Mouse (Mus musculus): ENCODE measurements at regions not wholly inside any gene's neighbourhood (a gene's known extent, or its start where the extent isn't known, plus 50 kb on each side); places are given as distances from the start of the nearest gene placed in this dataset.

- Histone ChIP-seq H3K9me3 (ENCODE audit: control insufficient read depth, low read length) (no peaks in the 10 kb centered on the region), H3K9ac (ENCODE audit: low read depth, low read length) (no peak overlapping the region), H3K27ac (ENCODE audit: low read depth, low read length) (no peak overlapping the region), H3K4me2 (replicated peaks; ENCODE audit: low read depth, low read length) (no peak overlapping the region), H3K4me1 (replicated peaks; ENCODE audit: control insufficient read depth, insufficient read depth, low read length) (no peaks in the 10 kb centered on the region), H3K27me3 (ENCODE audit: control insufficient read depth, insufficient read depth, low read length) (no peaks in the 10 kb centered on the region), H3K36me3 (ENCODE audit: control insufficient read depth, insufficient read depth, low read length) (no peaks in the 10 kb centered on the region), H3K4me3 (ENCODE audit: low read depth, low read length) (no peak overlapping the region)
- WGBS = 66% methylated on average over 2 of the region's 2 CpGs
- DNase-seq (ENCODE audit: low spot score) (no peak), ATAC-seq (ENCODE audit: low FRiP score) (no peak)
These were observed 182.8 kb upstream of the Tsc22d2 start for GRCm38 (mm10) chr3:58231746-58232145.

DNA sequence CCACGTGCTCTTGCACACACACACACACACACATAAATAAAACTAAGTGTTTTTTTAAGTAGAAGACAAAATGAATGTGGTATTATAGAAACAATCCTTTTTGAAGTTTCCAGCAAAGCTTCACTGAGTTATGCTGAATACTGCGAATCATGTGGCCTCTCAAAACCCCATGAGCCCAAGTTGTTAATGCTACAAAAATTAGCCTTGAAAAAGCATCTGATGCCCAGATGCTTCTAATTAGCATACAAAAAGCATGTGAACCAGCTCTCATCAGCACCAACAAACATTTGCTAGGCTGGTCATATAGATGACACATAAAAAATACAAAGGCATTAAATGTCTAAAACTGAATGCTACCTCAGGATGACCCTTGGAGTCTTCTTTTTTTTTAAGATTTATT, 181.2 kb upstream of the Tsc22d2 start:
- DNase-seq (ENCODE audit: low spot score) (no peak), ATAC-seq (ENCODE audit: low FRiP score) (no peak)
- Histone ChIP-seq H3K27ac (ENCODE audit: low read depth, low read length) (no peak overlapping the region), H3K4me3 (ENCODE audit: low read depth, low read length) (no peak overlapping the region), H3K4me2 (replicated peaks; ENCODE audit: low read depth, low read length) (no peak overlapping the region), H3K36me3 (ENCODE audit: control insufficient read depth, insufficient read depth, low read length) (no peaks in the 10 kb centered on the region), H3K27me3 (ENCODE audit: control insufficient read depth, insufficient read depth, low read length) (no peaks in the 10 kb centered on the region), H3K4me1 (replicated peaks; ENCODE audit: control insufficient read depth, insufficient read depth, low read length) (no peaks in the 10 kb centered on the region), H3K9ac (ENCODE audit: low read depth, low read length) (no peak overlapping the region), H3K9me3 (ENCODE audit: control insufficient read depth, low read length) (no peaks in the 10 kb centered on the region)
- 85% methylated on average over 2 of the region's 2 CpGs for WGBS

DNA sequence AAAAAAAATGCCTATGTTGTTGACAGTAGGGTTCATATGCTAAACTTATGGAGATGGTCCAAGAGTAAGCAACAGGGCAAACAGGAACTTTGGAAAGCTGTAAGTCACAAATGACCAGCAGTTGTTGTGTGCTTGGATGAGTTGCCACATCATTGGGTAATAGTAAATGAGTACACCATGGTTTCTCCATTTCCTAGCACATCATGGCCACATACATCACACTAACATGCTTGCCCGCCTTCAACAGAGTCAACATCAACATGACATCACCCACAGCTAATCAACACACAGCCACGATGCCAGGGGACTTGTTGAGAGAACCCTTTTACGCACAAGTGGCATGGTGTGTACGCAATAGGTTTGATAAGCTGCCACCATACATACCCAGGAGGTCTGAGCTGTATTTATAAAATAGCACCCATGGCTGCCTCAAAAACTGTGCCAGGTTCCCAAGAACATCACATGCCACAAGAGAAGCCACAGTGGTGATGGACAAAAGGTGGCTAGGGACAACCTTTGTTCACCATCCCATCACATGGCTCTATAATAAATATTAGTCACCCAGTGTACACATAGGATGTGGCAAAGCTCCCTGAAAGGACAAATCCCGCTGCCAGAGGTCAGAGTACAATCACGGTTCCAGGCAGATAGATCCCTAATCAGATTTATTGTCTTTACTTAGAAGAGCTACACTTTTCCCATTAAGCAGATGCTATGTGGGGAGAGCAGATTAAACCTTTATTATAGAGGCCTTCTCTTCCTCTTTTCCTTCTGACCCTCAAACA, 179.5 kb upstream of the Tsc22d2 start:
- Histone ChIP-seq H3K4me1 (replicated peaks; ENCODE audit: control insufficient read depth, insufficient read depth, low read length) (no peaks in the 10 kb centered on the region), H3K4me3 (ENCODE audit: low read depth, low read length) (no peak overlapping the region), H3K4me2 (replicated peaks; ENCODE audit: low read depth, low read length) (no peak overlapping the region), H3K9ac (ENCODE audit: low read depth, low read length) (no peak overlapping the region), H3K27ac (ENCODE audit: low read depth, low read length) (no peak overlapping the region), H3K36me3 (ENCODE audit: control insufficient read depth, insufficient read depth, low read length) (no peaks in the 10 kb centered on the region), H3K9me3 (ENCODE audit: control insufficient read depth, low read length) (no peaks in the 10 kb centered on the region), H3K27me3 (ENCODE audit: control insufficient read depth, insufficient read depth, low read length) (no peaks in the 10 kb centered on the region)
- ATAC-seq (ENCODE audit: low FRiP score) = no peak
- DNase-seq (ENCODE audit: low spot score) = no peak
- WGBS = 89% methylated on average over 6 of the region's 6 CpGs

DNA sequence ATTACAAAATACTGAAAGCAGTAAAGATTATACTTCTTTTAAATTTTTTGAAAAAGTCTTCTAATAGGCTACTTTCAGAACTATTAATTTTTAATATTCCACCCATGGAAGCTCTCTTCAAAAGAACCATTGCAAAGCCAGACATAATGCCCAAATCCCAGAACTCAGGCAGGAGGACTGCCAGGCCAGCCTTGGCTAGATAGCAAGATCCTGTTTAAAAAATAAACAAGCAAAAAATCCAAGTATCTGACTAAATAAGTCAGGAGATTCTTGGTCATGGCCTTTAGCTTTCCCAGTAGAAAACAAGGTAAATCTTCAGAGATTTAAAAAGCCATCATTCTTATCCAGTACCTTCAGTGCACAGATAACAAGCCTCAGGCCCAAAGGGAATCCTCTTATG, 176.4 kb upstream of the Tsc22d2 start:
- DNase-seq (ENCODE audit: low spot score) = no peak
- no peaks in the 10 kb centered on the region for H3K9me3 ChIP-seq (ENCODE audit: control insufficient read depth, low read length)
- H3K27me3 ChIP-seq (ENCODE audit: control insufficient read depth, insufficient read depth, low read length) = no peaks in the 10 kb centered on the region
- ATAC-seq (ENCODE audit: low FRiP score) = no peak
- no peak overlapping the region for H3K4me2 ChIP-seq (replicated peaks; ENCODE audit: low read depth, low read length)
- no peak overlapping the region for H3K4me3 ChIP-seq (ENCODE audit: low read depth, low read length)
- H3K27ac ChIP-seq (ENCODE audit: low read depth, low read length) = no peak overlapping the region
- H3K36me3 ChIP-seq (ENCODE audit: control insufficient read depth, insufficient read depth, low read length) = no peaks in the 10 kb centered on the region
- H3K4me1 ChIP-seq (replicated peaks; ENCODE audit: control insufficient read depth, insufficient read depth, low read length) = no peaks in the 10 kb centered on the region
- no peak overlapping the region for H3K9ac ChIP-seq (ENCODE audit: low read depth, low read length)

- Histone ChIP-seq H3K4me3 (ENCODE audit: low read depth, low read length) (no peak overlapping the region), H3K36me3 (ENCODE audit: control insufficient read depth, insufficient read depth, low read length) (no peaks in the 10 kb centered on the region), H3K4me2 (replicated peaks; ENCODE audit: low read depth, low read length) (no peak overlapping the region), H3K9me3 (ENCODE audit: control insufficient read depth, low read length) (no peaks in the 10 kb centered on the region), H3K27me3 (ENCODE audit: control insufficient read depth, insufficient read depth, low read length) (no peaks in the 10 kb centered on the region), H3K9ac (ENCODE audit: low read depth, low read length) (no peak overlapping the region), H3K27ac (ENCODE audit: low read depth, low read length) (no peak overlapping the region), H3K4me1 (replicated peaks; ENCODE audit: control insufficient read depth, insufficient read depth, low read length) (no peaks in the 10 kb centered on the region)
- WGBS = 76% methylated on average over 4 of the region's 4 CpGs
- ATAC-seq (ENCODE audit: low FRiP score) (no peak), DNase-seq (ENCODE audit: low spot score) (no peak)
These were observed 173.7 kb upstream of the Tsc22d2 start for GRCm38 (mm10) chr3:58240775-58241174.

DNA sequence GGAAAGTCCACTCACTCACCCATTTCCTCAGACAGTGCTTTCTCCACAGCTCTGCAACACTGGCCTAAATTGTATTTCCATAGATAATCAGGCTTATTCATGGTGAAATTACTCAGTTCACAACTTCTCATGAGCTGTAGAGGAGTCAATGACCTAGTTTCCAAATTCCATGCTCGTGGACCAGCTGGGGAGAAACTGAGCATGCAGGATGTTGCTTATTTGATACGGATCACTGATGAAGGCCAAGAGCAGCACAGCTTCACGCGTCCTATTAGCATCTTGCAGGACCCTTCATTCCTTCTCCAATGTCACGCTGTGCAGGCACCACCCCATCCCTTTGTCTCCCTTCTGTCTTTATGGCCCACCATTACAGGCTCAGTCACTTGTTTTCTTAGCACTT, 169.2 kb upstream of the Tsc22d2 start:
- WGBS = 7% methylated on average over 5 of the region's 5 CpGs
- Histone ChIP-seq H3K27me3 (ENCODE audit: control insufficient read depth, insufficient read depth, low read length) (no peaks in the 10 kb centered on the region), H3K4me1 (replicated peaks; ENCODE audit: control insufficient read depth, insufficient read depth, low read length) (no peaks in the 10 kb centered on the region), H3K4me3 (ENCODE audit: low read depth, low read length) (no peak overlapping the region), H3K36me3 (ENCODE audit: control insufficient read depth, insufficient read depth, low read length) (no peaks in the 10 kb centered on the region), H3K9ac (ENCODE audit: low read depth, low read length) (no peak overlapping the region), H3K4me2 (replicated peaks; ENCODE audit: low read depth, low read length) (no peak overlapping the region), H3K27ac (ENCODE audit: low read depth, low read length) (no peak overlapping the region), H3K9me3 (ENCODE audit: control insufficient read depth, low read length) (no peaks in the 10 kb centered on the region)
- DNase-seq (ENCODE audit: low spot score) (peak; percentile 17), ATAC-seq (ENCODE audit: low FRiP score) (peak; percentile 78)

- H3K36me3 ChIP-seq (ENCODE audit: control insufficient read depth, insufficient read depth, low read length) = no peaks in the 10 kb centered on the region
- DNase-seq (ENCODE audit: low spot score) (no peak), ATAC-seq (ENCODE audit: low FRiP score) (no peak)
- WGBS = 91% methylated on average over 2 of the region's 2 CpGs
- H3K9ac ChIP-seq (ENCODE audit: low read depth, low read length) = no peak overlapping the region
- no peaks in the 10 kb centered on the region for H3K27me3 ChIP-seq (ENCODE audit: control insufficient read depth, insufficient read depth, low read length)
- H3K4me2 ChIP-seq (replicated peaks; ENCODE audit: low read depth, low read length) = no peak overlapping the region
- no peaks in the 10 kb centered on the region for H3K4me1 ChIP-seq (replicated peaks; ENCODE audit: control insufficient read depth, insufficient read depth, low read length)
- no peak overlapping the region for H3K4me3 ChIP-seq (ENCODE audit: low read depth, low read length)
- no peaks in the 10 kb centered on the region for H3K9me3 ChIP-seq (ENCODE audit: control insufficient read depth, low read length)
- H3K27ac ChIP-seq (ENCODE audit: low read depth, low read length) = no peak overlapping the region
These were observed 166.5 kb upstream of the Tsc22d2 start for GRCm38 (mm10) chr3:58247989-58248388.

DNA sequence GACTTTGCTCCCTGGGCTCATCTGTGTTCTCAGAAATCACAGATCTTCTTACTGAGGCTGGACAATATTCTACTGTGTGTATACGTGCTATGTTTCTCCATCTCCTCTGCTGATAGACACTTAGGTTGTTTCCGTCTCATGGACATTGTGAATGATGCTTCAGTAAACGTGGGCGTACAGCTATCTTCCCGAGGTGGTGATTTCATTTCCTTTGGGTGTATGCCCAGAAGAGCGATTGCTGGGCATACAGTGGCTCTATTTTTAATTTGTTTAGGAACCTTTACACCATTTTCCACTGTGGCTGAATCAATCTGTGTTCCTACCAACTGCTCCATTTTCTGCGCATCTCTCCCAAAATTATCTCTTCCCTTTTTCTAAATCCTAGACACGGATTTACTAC, 160.6 kb upstream of the Tsc22d2 start:
- 86% methylated on average over 8 of the region's 8 CpGs for WGBS

DNA sequence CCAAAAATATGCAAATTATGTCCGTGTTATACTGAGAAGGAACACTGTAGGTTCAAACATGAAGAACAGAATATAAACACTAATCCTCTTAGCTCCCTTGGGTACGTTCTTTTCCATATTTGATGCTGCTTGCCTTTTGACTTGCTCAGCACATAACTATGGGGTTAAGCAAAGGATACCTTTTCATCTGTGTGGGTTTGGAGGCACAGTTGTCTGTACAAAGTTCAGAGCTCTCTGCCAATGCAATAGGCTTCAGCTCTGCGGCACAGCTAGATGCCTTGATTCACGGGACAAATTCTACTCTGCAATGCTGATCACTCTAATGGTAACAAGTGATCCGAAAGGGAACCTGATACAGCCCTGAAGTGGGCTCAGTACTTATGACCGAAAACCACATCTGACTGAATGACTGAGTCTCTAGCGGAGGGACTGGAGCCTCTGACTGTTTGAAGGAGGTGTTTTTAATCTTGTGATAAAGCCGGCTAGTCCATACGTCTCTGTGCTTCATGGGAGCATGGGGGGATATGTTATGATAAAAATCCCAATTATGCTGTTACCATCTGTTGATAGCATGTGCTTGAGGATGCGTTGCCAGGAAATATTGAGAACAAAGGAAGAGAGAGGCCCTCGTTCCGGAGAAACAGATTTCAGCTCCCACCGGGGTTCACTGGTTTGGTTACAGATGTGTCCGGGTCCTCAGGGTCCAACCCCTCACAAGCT, 146.7 kb upstream of the Tsc22d2 start:
- DNase-seq (ENCODE audit: low spot score) (no peak), ATAC-seq (ENCODE audit: low FRiP score) (no peak)
- Histone ChIP-seq H3K4me3 (ENCODE audit: low read depth, low read length) (no peak overlapping the region), H3K27me3 (ENCODE audit: control insufficient read depth, insufficient read depth, low read length) (no peaks in the 10 kb centered on the region), H3K9ac (ENCODE audit: low read depth, low read length) (no peak overlapping the region), H3K36me3 (ENCODE audit: control insufficient read depth, insufficient read depth, low read length) (no peaks in the 10 kb centered on the region), H3K9me3 (ENCODE audit: control insufficient read depth, low read length) (no peaks in the 10 kb centered on the region), H3K27ac (ENCODE audit: low read depth, low read length) (no peak overlapping the region), H3K4me1 (replicated peaks; ENCODE audit: control insufficient read depth, insufficient read depth, low read length) (no peaks in the 10 kb centered on the region), H3K4me2 (replicated peaks; ENCODE audit: low read depth, low read length) (no peak overlapping the region)
- 85% methylated on average over 14 of the region's 14 CpGs for WGBS

More for the DNA sequence above, 160.6 kb upstream of the Tsc22d2 start:
- H3K9me3 ChIP-seq (ENCODE audit: control insufficient read depth, low read length) = no peaks in the 10 kb centered on the region
- no peak overlapping the region for H3K4me3 ChIP-seq (ENCODE audit: low read depth, low read length)
- H3K27ac ChIP-seq (ENCODE audit: low read depth, low read length) = no peak overlapping the region
- H3K27me3 ChIP-seq (ENCODE audit: control insufficient read depth, insufficient read depth, low read length) = no peaks in the 10 kb centered on the region
- H3K4me2 ChIP-seq (replicated peaks; ENCODE audit: low read depth, low read length) = no peak overlapping the region
- H3K9ac ChIP-seq (ENCODE audit: low read depth, low read length) = no peak overlapping the region
- H3K4me1 ChIP-seq (replicated peaks; ENCODE audit: control insufficient read depth, insufficient read depth, low read length) = no peaks in the 10 kb centered on the region
- no peak for DNase-seq (ENCODE audit: low spot score)
- ATAC-seq (ENCODE audit: low FRiP score) = no peak
- no peaks in the 10 kb centered on the region for H3K36me3 ChIP-seq (ENCODE audit: control insufficient read depth, insufficient read depth, low read length)

All from hindbrain, embryonic 11.5 days (tissue).